Mouse (Mus musculus) c-Kit-positive CD71-positive TER-119-positive erythroid progenitor cells, embryonic 14.5 days (primary cell): Measurements from ENCODE around the gene Olfr1395.
A peak's percentile ranks its signal among the peaks of the same experiment; 100 is the strongest.
"Not testable (repeated sequence)": the region's sequence is repeated elsewhere in the genome, so short reads cannot be mapped to it uniquely, and the experiment has no call there.

ENCODE experiments used
- DNase-seq: peaks from one replicate; pipeline ENCODE4 v3.0.0-alpha.2; 2013; ENCODE audit warnings: low spot score

Gene Olfr1395

DNA sequence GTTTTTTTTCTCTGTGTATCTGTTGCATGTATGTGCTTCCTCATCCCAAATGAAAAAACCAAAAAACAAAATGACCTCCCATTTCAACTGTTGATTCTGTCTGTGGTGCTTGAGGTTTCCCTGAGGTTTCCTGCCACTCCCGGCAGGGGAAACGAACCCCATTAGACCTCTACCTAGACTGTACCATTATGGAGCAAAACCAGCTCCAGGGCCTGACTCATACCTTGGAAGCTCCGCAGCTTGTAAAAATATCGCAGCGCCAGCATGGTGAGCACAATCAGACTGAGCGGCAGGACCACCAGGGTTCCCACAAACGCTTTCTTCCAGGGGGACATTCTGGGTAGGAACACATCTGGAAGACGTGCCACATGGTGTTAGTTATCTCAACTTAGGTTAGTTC lies 33.3 kb downstream of the Olfr1395 start:
- DNase-seq: no peak

DNA sequence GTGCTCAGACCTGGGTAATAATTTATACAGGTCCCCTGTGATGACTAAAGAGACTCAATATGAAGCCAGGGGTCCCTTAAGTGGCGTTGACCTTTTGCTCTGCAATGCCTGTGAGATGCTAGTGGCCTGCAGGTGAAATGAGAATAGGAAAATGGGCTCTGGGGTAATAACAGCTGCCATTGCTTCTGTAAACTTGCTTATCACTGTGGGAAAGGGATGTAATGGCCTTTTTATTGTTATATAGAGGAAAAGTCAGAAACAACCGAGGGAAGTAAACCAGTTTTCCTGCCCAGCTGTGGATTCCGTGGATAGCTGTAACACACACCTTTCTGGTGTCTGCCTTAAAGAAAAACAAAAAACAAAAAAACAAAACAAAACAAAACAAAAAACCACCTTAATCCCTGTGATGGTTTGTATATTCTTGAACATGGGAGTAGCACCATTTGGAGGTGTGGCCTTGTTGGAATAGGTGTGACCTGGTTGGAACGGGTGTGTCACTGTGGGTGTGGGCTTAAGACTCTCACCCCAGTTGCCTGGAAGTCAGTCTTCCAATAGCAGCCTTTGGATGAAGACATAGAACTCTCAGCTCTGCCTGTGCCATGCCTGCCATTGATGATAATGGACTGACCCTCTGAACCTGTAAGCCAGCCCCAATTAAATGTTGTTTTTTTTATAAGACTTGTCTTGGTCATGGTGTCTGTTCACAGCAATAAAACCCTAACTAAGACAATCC lies 34.1 kb downstream of the Olfr1395 start:
- not testable (repeated sequence) for DNase-seq

DNA sequence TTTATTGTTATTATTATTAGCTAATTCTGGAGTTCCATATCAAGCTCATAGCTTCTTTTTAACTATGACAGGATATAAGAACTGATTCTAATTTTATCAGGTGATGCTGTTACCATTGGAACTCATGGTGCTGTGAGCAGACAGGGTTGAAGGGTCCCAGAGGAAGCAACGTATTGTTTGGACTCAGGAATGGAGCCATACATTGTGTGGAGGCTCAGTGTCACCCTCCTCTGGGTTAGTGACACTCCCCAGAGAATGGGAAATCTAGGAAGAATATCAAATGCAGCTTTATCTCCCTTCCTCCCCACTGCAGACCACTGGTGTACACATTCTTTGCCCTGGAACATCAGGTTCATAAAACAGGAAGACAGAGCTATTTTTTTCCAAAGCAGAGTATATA lies 41.1 kb downstream of the Olfr1395 start:
- no peak for DNase-seq

DNA sequence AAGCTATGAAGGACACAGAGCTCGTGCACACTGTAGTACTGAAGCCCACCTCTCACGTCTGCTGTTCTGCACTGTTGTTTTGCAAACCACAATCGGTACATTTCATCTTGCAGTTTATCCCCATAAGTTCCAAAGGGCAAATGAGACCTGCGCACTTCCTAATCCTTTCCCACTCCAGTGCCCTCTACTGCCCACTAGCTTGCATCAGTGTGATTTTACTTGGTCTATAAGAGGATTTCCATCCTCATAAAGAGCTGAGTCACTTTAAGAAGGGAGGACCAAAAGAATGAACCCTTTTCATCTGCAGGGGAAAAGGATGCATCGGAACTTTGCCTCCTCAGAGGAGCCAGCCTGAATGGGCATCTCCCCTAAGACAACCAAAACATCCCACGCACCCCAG lies 44.4 kb downstream of the Olfr1395 start:
- no peak for DNase-seq

DNA sequence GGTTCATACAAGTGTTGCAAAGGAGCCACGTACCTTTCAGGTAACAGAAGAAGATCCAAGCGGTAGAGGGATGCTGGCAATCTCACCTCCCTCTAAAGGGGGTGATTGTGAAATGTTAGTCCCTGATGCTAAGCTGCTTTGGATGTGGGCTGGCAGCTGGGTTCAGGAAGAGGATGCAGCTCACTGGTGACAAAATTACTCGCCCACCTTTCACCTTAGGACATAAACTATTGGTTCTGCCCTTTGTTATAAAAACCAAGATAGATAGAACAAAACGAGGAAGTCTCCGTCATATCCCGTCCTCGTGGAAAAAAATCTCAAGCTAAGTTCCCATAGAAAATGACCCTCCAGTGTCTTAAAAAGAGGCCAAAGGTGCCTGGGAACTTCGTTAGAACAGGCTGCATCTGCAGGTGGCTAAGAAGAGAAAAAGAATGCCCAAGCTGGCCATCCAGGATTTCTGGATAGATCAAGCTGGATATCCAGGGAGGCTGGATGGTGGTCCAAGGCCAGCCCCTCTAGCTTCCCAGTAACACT lies 44.9 kb downstream of the Olfr1395 start, which contains the start of gene Btnl9:
TSS of gene Btnl9 (minus strand) at position 205 of the 534 bp plus-strand sequence.
- DNase-seq: no peak

DNA sequence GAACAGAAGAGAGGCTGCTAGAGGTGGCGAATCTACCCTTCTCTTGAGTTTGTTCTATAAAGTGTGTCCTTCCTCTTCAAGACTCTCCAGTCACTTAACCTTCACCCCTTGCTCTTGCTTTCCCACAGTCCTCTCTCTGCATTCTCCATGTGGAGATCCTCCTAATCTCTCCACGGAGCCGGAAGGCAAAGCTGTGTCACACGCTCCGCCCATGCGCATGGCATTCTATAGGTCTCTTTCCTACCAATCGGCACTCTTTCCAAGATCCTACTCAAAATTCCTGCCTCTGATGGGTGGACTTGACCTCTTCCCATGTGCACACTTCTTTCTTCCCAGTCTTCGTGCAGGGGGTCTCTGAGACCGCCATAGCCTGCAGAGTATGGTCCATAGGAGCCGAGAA lies 45.6 kb downstream of the Olfr1395 start:
- no peak for DNase-seq

DNA sequence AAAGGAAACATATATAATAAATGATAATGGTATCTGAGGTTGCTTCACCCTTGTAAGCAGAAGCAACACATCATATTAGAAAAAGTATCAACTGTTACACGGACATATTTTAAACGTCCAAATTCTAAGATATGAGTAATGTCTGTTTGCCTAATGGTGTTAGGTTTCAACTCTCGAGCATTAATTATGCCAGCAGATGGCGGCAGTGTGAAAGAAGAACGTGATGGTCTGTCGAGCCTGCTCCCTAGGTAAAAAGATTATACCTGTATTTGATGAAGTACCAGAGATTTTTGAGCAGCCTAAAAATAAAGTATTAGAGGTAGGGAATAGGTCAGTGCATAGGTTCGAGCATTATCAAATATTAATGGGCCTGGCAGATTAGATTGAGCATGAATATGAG lies 47.7 kb downstream of the Olfr1395 start:
- DNase-seq: peak; percentile 48

DNA sequence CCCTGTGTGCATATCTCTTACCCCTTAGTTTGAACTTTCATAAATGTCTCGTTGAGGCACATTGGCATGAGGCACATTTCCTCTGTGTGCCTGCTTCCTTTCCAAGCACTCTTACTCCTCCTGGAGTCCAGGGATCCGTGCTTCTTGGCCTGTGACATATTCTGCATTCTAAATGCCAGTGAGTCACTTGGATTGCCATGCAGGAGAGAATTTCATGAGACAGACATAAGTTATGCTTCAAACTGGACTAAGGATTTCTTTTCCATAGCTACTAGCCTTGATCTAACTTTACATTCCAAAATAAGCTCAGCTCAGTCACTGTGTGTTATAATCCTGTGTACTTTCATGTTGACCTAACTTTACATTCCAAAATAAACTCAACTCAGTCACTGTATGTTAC lies 49.0 kb downstream of the Olfr1395 start:
- DNase-seq: no peak

DNA sequence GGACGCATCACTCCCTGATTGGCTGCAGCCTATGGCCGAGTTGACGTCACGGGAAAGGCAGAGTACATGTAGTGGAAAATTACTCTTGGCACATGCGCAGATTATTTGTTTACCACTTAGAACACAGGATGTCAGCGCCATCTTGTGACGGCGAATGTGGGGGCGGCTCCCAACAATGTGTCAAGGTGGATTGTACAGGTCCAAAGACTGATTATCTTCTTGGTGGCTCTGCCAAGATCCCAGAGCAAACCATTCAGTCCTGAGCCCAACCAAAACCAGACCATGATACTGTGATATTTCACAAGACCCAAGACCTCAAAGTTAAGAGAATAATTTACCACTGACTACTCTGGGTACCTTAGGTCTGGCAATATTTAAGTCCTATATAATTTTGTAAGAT lies 52.7 kb downstream of the Olfr1395 start:
- not testable (repeated sequence) for DNase-seq

DNA sequence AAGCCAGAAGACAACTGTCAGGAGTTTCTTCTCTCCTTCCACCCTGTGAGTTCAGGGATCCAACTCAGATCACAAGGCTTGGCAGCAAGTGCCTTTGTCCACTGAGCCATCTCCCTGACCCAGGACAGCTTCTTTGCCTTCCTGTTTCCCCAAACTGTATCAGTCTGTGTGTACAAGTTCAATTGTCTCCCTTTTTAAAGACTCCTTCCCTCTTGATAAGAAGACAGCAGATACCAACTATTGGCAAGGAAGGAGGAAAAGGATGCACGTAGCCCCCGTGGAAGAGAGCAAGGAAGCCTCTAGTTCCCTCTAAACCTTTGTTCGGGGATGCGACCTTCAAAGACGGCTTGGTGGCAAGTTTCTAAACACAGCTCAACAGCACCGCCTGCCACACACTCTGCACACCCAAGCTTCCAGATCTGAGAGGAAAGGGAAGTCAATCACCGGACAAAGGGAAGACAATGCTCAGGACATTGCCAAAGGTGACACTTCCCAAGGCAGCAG lies 53.8 kb downstream of the Olfr1395 start:
- no peak for DNase-seq
